Mouse (Mus musculus): Measurements from ENCODE around the gene Itpr2.

Itpr2 gene

DNA sequence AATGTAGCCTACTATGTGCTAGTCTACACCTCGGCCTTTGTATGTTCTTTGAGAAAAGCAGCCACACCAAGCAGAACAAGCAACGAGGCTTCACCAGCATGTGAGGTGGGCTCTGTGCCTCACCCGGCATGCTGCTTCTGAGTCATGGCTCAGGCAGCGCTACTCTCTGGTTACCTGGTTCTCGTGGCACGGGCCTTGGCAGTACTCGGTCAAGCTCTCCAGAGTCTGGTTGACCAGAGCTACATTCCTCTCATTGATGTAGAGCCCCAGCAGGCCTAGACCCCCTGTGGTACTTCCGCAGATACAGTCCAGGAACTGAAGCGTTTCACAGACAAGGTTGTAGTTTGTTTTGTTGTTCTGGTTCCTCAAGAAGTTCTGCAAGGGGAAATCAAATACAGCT is 272.5 kb downstream of the Itpr2 start:
- CTCF ChIA-PET: no interaction called here

DNA sequence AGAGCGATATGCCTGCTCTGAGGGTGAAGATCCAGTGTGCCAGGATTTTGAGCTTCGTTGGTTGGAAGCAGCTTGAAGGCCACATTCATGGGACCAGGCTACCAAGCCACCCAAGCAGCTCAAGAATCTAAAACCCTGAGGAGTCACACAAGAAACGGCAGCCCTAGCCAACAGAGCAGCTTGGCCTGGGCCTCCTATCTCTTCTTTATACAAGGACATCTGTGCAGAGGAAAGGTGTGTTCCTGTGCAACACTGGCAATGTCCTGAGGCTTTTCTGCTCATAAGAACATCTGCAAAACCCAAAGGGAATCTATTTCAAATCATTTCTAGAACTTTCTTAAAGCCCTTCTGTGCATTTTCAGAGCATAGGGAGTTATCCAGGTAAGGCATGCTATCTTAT is 274.0 kb downstream of the Itpr2 start:
- CTCF ChIA-PET: no interaction called here

DNA sequence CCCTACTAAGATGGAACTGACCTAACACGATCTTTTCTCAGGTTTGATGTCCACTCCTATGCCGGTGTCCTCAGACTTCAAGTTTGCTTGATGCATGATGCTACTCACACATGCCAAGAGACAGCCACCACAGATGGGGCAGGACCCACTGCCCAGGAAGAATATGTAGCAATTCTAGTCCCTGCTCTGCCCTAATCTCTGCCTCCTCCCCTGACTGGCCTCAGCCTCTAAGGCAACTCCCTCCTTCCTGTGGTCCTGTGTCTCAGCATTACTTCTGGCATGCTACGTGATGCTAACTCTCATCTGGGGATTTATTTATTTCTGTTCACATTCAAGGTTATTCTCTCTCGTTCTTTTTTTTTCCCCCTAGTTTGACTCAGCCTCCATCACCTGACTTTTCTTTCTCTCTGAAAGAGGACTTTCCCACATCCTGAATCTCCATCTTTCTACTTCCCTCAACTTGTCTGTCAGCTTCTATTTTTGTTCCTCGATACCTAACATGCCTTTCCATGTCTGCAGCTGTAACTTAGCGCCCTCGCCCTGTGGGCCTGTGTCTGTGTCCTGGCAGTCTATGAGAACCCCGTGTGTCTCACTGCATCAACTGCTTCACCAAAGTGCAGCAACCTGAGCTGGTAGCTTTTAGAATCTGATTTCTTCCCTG is 279.5 kb downstream of the Itpr2 start:
- CTCF ChIA-PET: interaction anchor here (0.6 kb wide), 1 partner anchor 392 kb away, joined by 3 read pairs; no protein-coding TSS in a partner anchor

- CTCF ChIA-PET: interaction anchor here (0.6 kb wide), 1 partner anchor 391 kb away, joined by 3 read pairs; no protein-coding TSS in a partner anchor
Observed at GRCm38 (mm10) chr6:146221371-146222336, 280.4 kb downstream of the Itpr2 start.

- CTCF ChIA-PET: no interaction called here
Observed at GRCm38 (mm10) chr6:146220071-146220470, 282.0 kb downstream of the Itpr2 start.

DNA sequence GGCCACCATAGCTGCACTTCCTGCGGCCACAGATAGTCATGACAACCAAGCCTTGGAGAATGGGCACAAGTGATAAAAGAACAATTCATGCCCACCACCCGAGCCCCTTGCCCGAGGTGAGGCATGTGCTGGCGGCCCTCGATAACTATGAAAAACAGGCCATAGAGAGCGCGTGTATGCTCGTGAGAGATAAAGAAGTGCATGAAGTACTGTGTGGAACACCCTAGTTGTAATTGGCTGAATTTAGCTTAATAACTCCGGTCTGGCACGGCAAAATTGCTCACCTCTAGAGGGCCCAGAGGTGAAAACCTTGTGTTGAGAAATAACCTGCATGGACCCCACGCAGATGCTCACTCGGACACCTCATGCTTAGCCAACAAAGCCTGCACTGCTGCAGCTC is 282.5 kb downstream of the Itpr2 start:
- CTCF ChIA-PET: no interaction called here

DNA sequence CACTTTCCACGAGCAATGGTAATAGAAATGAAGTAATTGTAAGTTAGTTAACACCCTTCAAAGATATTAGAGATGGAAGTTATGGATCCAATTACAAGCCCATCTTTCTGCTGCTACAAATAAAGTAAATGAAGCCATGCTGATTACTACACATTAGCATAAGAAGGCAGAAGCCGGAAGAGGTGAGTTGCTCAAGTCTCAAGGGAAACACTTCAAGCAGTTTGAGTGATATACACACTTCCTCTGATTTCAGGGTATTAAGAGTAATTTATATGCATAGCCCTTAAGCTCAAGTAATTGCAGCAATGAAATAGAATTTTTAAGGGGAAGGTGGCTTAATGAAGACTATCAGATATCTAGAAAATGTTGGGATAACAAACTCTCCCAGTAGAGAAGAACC is 286.7 kb downstream of the Itpr2 start:
- CTCF ChIA-PET: no interaction called here

DNA sequence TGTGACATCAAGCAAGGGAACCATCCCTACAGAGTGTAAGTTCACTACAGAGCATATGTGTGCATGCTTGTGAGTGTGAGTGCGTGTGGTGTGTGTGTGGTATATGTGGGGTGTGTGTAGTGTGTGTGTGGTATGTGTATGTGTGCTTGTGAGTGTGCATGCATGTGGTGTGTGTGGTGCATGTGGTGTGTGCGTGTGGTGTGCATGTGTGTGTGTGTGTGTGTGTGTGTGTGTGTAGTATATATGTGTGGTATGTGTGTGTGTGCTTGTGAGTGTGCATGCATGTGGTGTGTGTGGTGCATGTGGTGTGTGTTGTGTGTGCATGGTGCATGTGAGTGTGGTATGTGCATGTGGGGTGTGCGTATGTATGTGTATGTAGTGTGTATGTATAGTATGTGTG is 289.7 kb downstream of the Itpr2 start:
- CTCF ChIA-PET: no interaction called here

DNA sequence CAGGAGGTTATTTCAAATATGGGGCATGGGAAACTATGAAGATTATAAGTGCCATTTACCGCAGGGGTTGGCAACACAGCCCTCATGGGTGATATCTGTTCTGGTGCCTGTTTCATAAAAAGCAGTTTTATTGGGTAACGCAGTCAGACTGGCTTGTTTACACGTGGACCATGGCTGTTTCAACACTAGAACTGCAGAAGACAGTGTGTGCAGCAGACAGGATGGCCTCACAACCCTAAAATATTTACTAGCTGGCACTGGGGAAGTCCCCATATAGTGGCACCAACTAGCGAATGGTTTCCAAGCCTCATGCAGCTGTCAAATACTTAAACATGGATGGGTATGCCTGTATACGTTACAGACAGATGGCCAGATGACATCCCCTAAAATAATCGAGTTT is 290.8 kb downstream of the Itpr2 start:
- CTCF ChIA-PET: interaction anchor here (0.5 kb wide), 1 partner anchor 841 kb away, joined by 6 read pairs; no protein-coding TSS in a partner anchor

DNA sequence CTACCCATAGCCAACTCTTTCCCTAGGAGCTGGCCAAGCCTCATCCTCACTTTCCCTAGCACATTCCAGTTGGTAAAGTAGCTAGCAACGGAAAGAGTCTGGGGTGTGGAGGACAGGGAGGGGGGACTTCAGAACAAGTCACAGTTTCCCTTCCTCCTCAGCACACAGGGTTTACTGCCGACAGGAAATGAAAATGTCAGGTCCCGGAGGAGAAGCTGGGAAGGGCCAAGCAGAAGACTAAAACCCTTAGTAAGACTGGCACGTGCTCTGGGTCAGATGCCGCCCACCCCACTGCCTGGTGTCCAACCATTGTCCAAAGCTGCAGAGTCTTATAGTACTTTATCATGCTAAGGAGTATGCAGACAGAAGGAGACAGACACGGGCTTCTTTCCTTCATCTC is 293.0 kb downstream of the Itpr2 start:
- CTCF ChIA-PET: no interaction called here

DNA sequence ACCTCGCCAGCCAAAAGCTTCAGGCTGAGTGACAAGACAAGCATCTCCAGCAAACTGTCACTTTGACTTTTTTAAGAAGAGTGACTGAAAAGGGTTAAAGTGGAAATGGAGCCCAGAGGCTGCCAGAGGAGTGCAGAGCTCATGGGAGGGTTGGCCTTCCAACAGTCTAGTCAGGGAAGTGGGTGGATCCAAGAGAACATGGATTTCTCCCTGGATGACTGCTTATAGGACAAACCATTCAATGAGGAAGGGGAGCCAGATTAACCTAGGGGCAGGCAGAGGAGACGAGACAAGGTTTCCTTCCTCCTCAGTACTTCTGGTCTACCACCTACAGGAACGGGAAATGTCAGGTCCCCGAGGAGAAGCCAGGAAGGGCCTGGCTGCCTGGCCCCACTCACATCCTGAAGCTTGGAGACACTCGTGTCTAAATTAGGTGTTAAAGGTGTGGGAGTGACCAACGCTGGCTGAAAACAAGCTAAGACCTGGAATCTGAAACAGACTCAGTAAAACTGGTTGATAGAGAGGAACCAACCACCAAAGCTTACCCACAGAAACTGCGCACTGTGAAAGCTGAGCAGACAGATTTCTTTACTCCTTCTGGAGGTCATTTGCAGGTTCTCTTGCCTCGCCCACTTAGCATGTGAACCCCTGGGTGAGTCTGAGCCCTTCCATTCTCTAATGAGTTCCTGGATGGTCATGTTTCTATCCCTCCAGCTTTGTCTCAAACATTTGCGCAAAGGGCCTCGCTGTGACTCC is 294.6 kb downstream of the Itpr2 start:
- CTCF ChIA-PET: no interaction called here

DNA sequence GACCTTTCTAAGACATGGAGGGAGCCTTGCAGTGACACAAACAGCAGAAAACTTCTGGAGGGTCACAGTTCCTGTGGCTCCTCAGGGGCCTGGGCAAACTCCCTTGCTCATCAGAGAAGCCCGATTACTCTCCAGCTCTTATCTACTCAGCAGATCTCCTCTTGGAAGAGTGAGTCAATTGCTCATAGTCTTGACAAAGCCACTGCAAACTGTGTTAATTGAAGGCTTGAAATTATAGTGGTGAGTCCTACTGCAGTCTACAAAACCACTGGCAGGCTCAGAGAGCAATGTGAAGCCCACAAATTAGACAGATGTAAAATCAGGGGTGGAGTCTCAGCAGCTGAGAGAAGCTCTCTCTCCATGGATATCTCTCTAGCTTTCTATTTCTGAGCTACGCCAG is 296.9 kb downstream of the Itpr2 start:
- CTCF ChIA-PET: no interaction called here

- CTCF ChIA-PET: no interaction called here
Observed at GRCm38 (mm10) chr6:146204470-146204869, 297.6 kb downstream of the Itpr2 start.

GRCm38 (mm10) chr6:146197868-146198379 is 304.1 kb downstream of the Itpr2 start:
- CTCF ChIA-PET: no interaction called here

- CTCF ChIA-PET: no interaction called here
Observed at GRCm38 (mm10) chr6:146196701-146197100, 305.3 kb downstream of the Itpr2 start.

- CTCF ChIA-PET: no interaction called here
Observed at GRCm38 (mm10) chr6:146195854-146196457, 306.1 kb downstream of the Itpr2 start.

- CTCF ChIA-PET: interaction anchor here (0.6 kb wide), 2 partner anchors 66 to 806 kb away, joined by 3 to 4 read pairs; no protein-coding TSS in a partner anchor
Observed at GRCm38 (mm10) chr6:146191931-146192330, 310.1 kb downstream of the Itpr2 start.

DNA sequence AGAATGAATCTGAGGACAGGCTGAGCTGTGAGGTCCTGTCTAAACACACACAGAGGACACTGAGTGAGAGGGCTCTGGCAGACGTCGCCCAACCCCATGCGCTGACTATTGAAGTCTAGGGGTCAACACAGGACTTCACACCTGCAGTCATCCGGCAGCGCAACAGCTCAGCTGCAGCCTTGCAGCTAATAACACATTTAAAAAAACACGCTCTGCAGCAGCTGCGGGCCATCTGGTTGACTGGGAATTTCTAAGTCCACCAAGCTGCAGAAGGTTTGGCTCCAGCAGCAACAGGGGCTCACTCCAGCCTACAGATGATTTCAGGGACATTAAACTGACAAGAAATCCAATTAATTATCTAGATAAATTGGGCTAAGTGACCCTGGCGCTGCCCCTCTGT is 312.0 kb downstream of the Itpr2 start:
- CTCF ChIA-PET: no interaction called here

DNA sequence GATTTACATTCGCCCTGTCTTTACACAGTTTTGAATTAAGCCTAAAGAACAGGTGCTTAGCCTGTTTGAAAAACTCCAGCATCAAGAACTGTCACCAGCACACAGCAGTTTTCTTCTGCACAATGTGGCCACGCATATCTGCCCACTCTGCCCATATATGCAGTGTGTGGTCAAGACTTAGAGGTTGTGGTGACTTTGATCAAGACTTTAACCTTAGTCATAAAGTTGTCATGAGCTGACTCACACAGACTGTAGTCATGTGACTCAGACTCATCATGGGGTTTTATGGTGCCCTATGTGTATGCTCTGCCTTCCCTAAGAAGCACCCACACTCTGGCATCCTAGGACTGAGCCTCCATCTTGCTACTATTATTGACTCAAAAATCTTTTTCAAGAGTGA is 316.5 kb downstream of the Itpr2 start:
- CTCF ChIA-PET: no interaction called here

GRCm38 (mm10) chr6:146184771-146185170 is 317.3 kb downstream of the Itpr2 start:
- CTCF ChIA-PET: no interaction called here

- CTCF ChIA-PET: no interaction called here
Observed at GRCm38 (mm10) chr6:146174644-146175250, 327.3 kb downstream of the Itpr2 start.

All from spleen, embryonic (tissue).